Mouse (Mus musculus): ENCODE measurements at regions not wholly inside any gene's neighbourhood (a gene's known extent, or its start where the extent isn't known, plus 50 kb on each side); places are given as distances from the start of the nearest gene placed in this dataset.

DNA sequence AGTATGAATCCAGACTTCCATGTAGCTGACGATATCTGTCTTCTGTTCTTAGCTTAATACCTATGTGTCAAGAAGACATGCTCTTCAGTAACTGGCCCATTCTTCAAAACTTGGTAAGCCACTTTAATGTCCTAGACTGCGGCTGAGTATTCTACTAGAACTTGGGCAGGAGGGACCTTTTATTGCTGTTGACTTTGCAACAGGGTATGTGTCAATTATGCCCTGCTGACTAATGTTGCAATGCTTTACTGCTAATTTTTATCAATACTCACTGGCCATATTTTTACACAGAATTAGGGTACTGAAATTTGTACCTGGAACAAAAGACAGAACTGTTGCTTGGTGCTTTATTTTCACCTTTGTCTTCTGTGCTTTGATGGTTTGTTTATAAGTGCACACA is 746.9 kb downstream of the Ppargc1a start:
- no peaks in the 10 kb centered on the region for H3K36me3 ChIP-seq
- H3K27ac ChIP-seq = no peak overlapping the region
- no peak overlapping the region for H3K4me2 ChIP-seq (replicated peaks)
- H3K27me3 ChIP-seq (replicated peaks) = no peaks in the 10 kb centered on the region
- WGBS = 69% methylated on average over 2 of the region's 2 CpGs
- no peak overlapping the region for H3K9ac ChIP-seq
- no peaks in the 10 kb centered on the region for H3K4me1 ChIP-seq (replicated peaks)
- H3K9me3 ChIP-seq = no peaks in the 10 kb centered on the region
- peak; percentile 75 for ATAC-seq
- no peak overlapping the region for H3K4me3 ChIP-seq (replicated peaks)

DNA sequence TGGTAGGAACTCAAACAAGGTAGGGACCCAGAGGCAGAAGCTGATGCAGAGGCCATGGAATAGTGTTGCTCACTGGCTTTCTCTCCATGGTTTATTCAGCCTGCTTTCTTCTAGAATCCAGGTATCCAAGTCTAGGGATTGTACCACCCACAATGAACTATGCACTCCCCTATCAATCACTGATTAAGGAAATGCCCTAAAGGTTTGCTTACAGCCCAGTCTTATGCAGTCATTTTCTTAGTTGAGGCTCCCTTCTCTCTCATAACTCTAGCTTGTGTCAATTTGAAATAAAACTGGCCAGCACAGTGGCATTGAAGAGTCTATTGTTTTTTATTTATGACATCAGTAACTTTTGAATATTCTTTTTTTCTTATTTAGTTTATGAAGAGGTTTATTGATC is 747.6 kb downstream of the Ppargc1a start:
- Histone ChIP-seq H3K9me3 (no peaks in the 10 kb centered on the region), H3K9ac (no peak overlapping the region), H3K4me2 (replicated peaks) (no peak overlapping the region), H3K27me3 (replicated peaks) (no peaks in the 10 kb centered on the region), H3K4me3 (replicated peaks) (no peak overlapping the region), H3K36me3 (no peaks in the 10 kb centered on the region), H3K4me1 (replicated peaks) (no peaks in the 10 kb centered on the region), H3K27ac (no peak overlapping the region)
- ATAC-seq = peak; percentile 84

DNA sequence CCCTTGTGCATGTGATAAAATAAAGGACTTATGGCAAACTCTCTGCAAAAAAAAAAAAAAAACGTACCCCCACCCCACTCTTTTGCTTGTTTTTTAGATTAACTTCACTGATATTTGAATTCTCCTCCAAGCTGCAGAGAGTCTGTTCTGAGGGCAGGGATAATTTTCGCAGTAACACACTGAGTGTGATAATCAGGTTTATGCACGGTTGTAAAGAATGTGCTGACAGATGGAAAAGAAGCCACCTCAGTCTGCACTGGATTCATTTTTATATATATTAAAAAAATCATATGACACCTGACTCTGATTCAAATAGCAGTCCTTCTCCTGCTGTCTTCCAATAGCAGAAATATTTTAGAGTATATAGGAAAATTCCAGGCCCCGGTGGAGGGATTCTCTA is 736.5 kb upstream of the Adgra3 start:
- no peak for ATAC-seq
- Histone ChIP-seq H3K4me2 (replicated peaks) (no peak overlapping the region), H3K4me3 (replicated peaks) (no peak overlapping the region), H3K9me3 (no peaks in the 10 kb centered on the region), H3K36me3 (no peaks in the 10 kb centered on the region), H3K9ac (no peak overlapping the region), H3K4me1 (replicated peaks) (no peaks in the 10 kb centered on the region), H3K27ac (no peak overlapping the region), H3K27me3 (replicated peaks) (no peaks in the 10 kb centered on the region)
- 64% methylated on average over 4 of the region's 4 CpGs for WGBS

DNA sequence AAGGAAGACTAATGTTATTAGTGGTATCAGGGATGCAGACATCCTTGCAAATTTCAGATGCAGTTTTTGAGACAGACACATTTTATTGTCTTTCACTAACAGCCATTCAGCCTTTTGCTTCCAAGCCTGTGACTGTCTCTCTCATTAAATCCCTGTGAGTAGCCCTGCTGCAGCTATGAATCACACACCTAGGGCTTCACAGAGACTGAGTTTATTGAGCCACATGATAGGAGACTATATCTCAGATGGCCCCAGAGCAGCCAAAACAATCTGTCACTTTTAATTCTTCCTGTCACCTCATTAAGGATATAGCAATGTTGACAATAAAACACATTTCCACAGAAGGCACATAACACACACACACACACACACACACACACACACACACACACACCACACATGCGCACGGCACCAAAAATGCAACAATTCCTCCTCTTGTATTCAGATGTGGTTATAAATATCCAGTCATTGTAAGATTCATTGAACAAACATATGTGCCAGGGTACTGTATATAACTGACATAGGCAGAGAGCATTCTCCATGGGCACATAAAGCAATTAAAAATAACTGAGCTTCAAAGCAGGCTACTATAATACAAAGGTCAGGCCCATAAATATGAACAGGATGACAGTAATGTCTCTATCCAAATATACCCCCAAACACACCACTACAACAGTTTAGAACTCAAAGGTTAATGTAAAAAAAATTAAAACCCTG is 735.8 kb upstream of the Adgra3 start:
- WGBS = 67% methylated on average over 2 of the region's 2 CpGs
- Histone ChIP-seq H3K4me3 (replicated peaks) (no peak overlapping the region), H3K27ac (no peak overlapping the region), H3K9ac (no peak overlapping the region), H3K27me3 (replicated peaks) (no peaks in the 10 kb centered on the region), H3K36me3 (no peaks in the 10 kb centered on the region), H3K4me2 (replicated peaks) (no peak overlapping the region), H3K4me1 (replicated peaks) (no peaks in the 10 kb centered on the region), H3K9me3 (no peaks in the 10 kb centered on the region)
- peak; percentile 83 for ATAC-seq

DNA sequence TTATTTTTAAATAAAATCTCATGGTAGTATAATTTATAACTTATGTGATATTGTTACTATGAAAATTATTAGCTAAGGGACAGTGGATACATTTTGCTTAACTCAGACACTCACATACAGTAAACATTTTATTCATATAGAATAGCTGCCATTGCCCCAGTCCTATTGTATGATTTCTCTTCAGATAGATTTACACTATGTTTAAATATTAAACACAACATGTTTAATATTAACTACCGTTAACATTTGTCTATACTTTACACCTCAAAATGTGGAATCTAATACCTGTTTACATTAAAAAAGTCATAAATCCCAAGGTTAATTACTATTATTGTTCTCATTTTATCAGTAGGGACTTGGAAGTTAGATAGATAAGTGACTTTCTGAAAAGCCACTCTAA is 734.8 kb upstream of the Adgra3 start:
- H3K9ac ChIP-seq = no peak overlapping the region
- H3K4me3 ChIP-seq (replicated peaks) = no peak overlapping the region
- H3K4me2 ChIP-seq (replicated peaks) = no peak overlapping the region
- H3K4me1 ChIP-seq (replicated peaks) = no peaks in the 10 kb centered on the region
- no peaks in the 10 kb centered on the region for H3K9me3 ChIP-seq
- WGBS = 59% methylated on average over 1 of the region's 1 CpGs
- no peaks in the 10 kb centered on the region for H3K36me3 ChIP-seq
- ATAC-seq = peak; percentile 69
- no peaks in the 10 kb centered on the region for H3K27me3 ChIP-seq (replicated peaks)
- no peak overlapping the region for H3K27ac ChIP-seq

DNA sequence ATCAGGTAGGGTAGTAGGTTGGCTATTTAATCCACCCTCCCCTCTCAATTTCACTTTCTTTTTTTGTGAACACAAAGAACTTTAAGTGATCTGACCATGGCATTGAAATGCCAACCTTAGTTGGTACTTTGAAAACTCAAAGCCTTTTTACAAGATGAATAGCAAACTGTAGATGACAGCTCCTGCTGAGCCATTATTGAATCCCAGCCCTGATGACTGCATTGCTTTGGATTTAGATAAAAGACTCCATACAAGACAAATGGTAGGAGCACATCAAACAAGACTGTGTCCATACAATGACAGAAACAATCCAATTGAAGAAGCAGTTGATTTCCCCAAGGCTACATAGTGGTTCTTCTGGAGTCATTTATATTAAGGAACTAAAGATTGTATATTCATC is 726.5 kb upstream of the Adgra3 start:
- Histone ChIP-seq H3K27ac (no peak overlapping the region), H3K4me3 (replicated peaks) (no peak overlapping the region), H3K4me2 (replicated peaks) (no peak overlapping the region), H3K36me3 (no peaks in the 10 kb centered on the region), H3K9ac (no peak overlapping the region), H3K9me3 (no peaks in the 10 kb centered on the region), H3K4me1 (replicated peaks) (no peaks in the 10 kb centered on the region), H3K27me3 (replicated peaks) (no peaks in the 10 kb centered on the region)
- no peak for ATAC-seq

DNA sequence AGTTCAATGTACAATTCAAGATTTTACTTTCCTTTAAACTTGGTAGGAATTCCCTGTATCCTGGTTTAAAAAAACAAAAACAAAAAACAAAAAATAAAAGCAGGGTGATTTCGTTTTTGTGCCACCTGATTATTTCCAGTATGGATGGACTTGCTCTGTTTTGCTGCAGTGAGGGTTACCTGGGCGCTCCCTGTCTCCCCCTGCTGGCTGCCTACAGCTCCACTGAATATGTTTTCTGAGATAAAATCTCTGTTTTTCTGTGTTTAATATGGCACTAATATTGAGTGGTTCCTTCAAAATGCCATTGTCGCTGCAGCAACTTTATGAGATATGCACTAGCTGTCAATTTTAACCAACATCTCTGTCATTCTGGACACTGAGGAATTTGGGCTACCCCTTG is 720.3 kb upstream of the Adgra3 start:
- no peak for ATAC-seq
- H3K4me1 ChIP-seq (replicated peaks) = no peaks in the 10 kb centered on the region
- H3K4me3 ChIP-seq (replicated peaks) = no peak overlapping the region
- no peak overlapping the region for H3K4me2 ChIP-seq (replicated peaks)
- H3K27ac ChIP-seq = no peak overlapping the region
- H3K27me3 ChIP-seq (replicated peaks) = no peaks in the 10 kb centered on the region
- WGBS = 55% methylated on average over 3 of the region's 3 CpGs
- H3K36me3 ChIP-seq = no peaks in the 10 kb centered on the region
- H3K9ac ChIP-seq = no peak overlapping the region
- H3K9me3 ChIP-seq = no peaks in the 10 kb centered on the region

DNA sequence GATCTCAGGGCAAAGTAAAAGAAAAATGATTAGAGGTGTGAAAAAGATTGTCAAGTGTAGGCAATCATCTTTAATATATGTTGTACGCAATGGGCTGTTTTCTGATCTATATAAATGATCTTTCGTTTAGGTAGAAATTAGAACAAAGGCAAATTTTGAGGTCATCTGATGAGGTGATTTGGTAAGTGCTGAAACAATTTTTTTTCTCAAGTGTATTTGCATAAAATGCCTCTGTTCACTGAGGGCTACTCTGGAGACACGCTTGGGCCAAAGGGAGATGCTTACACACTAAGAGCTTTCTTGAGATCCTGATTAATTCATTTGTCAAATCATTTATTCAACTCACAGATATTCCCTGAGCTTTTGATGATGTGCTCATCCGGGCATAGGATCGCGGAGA is 719.4 kb upstream of the Adgra3 start:
- 90% methylated on average over 6 of the region's 6 CpGs for WGBS
- Histone ChIP-seq H3K9me3 (no peaks in the 10 kb centered on the region), H3K4me1 (replicated peaks) (no peaks in the 10 kb centered on the region), H3K4me2 (replicated peaks) (no peak overlapping the region), H3K27ac (no peak overlapping the region), H3K27me3 (replicated peaks) (no peaks in the 10 kb centered on the region), H3K36me3 (no peaks in the 10 kb centered on the region), H3K9ac (no peak overlapping the region), H3K4me3 (replicated peaks) (no peak overlapping the region)
- ATAC-seq = no peak

DNA sequence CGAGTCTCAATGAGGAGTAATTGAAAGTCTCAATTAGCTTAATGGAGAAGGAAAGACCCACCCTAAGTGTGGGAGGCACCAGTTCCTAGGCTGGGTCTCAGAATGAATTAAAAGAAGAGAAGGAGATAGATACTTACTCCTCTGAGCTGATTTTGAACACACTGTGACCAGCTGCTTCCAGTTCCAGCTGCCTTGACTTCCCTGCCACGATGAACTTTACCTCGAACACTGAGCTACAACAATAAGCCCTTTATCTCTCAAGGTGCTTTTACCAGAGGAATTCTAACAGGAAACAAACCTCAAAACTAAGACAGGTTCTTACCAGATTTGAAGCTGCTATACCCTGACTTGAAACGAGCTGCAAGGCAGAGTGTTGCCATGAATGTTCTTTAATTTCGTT is 703.5 kb upstream of the Adgra3 start:
- no peaks in the 10 kb centered on the region for H3K27me3 ChIP-seq (replicated peaks)
- no peaks in the 10 kb centered on the region for H3K9me3 ChIP-seq
- no peak for ATAC-seq
- H3K4me2 ChIP-seq (replicated peaks) = no peak overlapping the region
- no peak overlapping the region for H3K9ac ChIP-seq
- no peaks in the 10 kb centered on the region for H3K36me3 ChIP-seq
- H3K4me3 ChIP-seq (replicated peaks) = no peak overlapping the region
- WGBS = 77% methylated on average over 5 of the region's 5 CpGs
- H3K4me1 ChIP-seq (replicated peaks) = no peaks in the 10 kb centered on the region
- H3K27ac ChIP-seq = no peak overlapping the region

DNA sequence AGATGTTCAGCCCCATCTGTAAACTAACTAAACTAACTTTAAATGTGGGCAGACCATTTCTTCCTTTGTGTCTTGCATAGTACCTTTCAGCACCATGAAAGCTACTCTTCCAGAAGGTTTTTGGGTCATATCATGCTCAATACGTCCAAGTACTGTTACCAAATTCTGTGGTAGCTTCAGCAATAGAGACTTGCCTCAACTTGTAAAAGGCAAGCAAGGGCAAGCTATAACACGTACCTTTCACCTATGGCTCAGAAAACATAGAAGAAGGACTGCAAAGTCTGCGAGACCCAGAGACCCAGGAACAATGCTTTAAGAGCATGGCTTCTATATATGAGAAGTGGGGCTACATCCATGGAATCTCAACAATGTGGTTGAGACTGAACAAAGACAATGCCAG is 701.6 kb upstream of the Adgra3 start:
- ATAC-seq = no peak
- Histone ChIP-seq H3K27me3 (replicated peaks) (no peaks in the 10 kb centered on the region), H3K4me2 (replicated peaks) (no peak overlapping the region), H3K4me3 (replicated peaks) (no peak overlapping the region), H3K4me1 (replicated peaks) (no peaks in the 10 kb centered on the region), H3K9me3 (no peaks in the 10 kb centered on the region), H3K36me3 (no peaks in the 10 kb centered on the region), H3K27ac (no peak overlapping the region), H3K9ac (no peak overlapping the region)
- 89% methylated on average over 3 of the region's 3 CpGs for WGBS

DNA sequence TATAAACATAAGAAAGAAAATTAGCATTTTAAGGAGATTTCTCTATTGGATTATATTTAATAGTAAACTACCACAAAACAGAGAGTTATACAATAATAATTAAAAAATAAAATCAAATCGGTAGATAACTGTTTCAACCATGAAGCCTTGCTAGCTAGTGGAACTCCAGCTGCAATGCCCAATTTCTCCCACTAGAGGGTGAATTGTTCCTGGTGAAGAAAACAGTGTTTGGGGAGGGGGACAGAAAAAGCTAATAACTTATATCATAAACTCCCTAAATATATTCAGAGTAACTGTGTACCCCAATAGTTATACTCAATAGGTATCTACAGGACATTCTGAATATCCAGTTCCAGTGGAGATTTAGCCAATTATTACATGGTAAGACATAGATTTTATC is 694.0 kb upstream of the Adgra3 start:
- no peak overlapping the region for H3K4me2 ChIP-seq (replicated peaks)
- no peaks in the 10 kb centered on the region for H3K36me3 ChIP-seq
- no peak overlapping the region for H3K4me3 ChIP-seq (replicated peaks)
- no peak overlapping the region for H3K9ac ChIP-seq
- H3K27me3 ChIP-seq (replicated peaks) = no peaks in the 10 kb centered on the region
- no peak overlapping the region for H3K27ac ChIP-seq
- no peaks in the 10 kb centered on the region for H3K9me3 ChIP-seq
- no peak for ATAC-seq
- WGBS = 68% methylated on average over 1 of the region's 1 CpGs
- no peaks in the 10 kb centered on the region for H3K4me1 ChIP-seq (replicated peaks)

DNA sequence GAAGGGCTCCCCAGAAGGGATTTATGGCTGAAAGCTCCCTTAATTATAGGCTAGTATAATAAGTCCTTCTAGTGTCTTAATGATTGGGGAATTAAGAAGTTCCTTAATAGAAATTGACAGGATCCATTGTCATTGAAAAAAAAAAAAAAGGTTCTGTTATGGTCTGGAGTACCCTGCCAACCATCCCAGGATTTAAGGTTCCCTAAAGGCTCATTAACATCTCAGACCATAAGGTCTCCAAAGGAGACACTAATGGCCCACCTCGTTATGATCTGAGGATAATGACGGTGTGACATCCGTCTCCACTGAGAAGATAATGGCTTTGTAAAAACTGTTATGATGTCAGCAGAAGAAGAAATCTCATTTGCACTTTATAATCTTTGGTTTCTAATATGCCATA is 692.6 kb upstream of the Adgra3 start:
- H3K4me2 ChIP-seq (replicated peaks) = no peak overlapping the region
- H3K4me1 ChIP-seq (replicated peaks) = no peaks in the 10 kb centered on the region
- H3K27ac ChIP-seq = no peak overlapping the region
- no peak overlapping the region for H3K9ac ChIP-seq
- H3K9me3 ChIP-seq = no peaks in the 10 kb centered on the region
- WGBS = 70% methylated on average over 3 of the region's 3 CpGs
- ATAC-seq = no peak
- no peak overlapping the region for H3K4me3 ChIP-seq (replicated peaks)
- H3K27me3 ChIP-seq (replicated peaks) = no peaks in the 10 kb centered on the region
- no peaks in the 10 kb centered on the region for H3K36me3 ChIP-seq

DNA sequence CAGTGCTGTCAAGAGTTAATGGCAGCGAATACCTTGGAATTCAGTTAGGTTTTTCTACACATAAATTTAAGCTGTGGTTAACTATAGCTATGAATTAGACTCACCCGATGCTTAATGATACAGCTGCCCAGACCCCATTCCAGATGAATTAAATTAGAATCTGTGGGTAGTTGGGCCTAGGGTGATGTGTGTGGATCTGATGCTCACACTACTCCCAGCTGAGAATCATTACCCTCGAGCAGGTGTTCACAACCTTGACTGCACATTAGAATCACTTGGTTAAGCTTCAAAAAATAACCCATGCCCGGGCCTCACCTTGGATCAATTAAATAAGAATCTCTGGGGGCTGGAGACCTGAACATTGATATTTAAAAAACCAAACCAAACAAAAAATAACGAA is 684.2 kb upstream of the Adgra3 start:
- Histone ChIP-seq H3K4me2 (replicated peaks) (no peak overlapping the region), H3K27ac (no peak overlapping the region), H3K27me3 (replicated peaks) (no peaks in the 10 kb centered on the region), H3K9me3 (no peaks in the 10 kb centered on the region), H3K4me1 (replicated peaks) (no peaks in the 10 kb centered on the region), H3K9ac (no peak overlapping the region), H3K36me3 (no peaks in the 10 kb centered on the region), H3K4me3 (replicated peaks) (no peak overlapping the region)
- ATAC-seq = no peak
- WGBS = 77% methylated on average over 5 of the region's 5 CpGs
